Mouse (Mus musculus): ENCODE results near the gene Tfeb.

Tfeb gene

DNA sequence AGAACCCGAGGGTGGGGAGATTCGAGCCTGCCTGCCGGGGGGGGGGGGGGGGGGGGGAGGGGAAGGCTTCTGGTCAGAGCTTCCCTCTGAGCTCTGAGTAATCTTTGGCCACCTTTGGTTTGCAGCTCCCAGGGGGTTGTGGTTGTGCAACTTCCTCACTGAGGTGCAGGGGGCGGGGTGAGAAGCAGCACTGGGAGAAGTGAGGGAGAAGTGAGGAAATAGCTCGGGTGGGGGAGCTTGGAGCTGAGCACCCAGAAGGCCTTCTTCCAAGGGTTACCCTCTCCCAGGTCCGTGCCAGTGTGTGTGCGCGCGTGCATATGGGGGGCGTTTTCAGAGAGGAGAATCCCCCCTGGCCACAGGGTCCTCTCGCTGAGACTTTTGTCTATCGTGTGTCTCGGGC is 17.4 kb downstream of the Tfeb start:
- DNase-seq (ENCODE audit: low spot score) = no peak

DNA sequence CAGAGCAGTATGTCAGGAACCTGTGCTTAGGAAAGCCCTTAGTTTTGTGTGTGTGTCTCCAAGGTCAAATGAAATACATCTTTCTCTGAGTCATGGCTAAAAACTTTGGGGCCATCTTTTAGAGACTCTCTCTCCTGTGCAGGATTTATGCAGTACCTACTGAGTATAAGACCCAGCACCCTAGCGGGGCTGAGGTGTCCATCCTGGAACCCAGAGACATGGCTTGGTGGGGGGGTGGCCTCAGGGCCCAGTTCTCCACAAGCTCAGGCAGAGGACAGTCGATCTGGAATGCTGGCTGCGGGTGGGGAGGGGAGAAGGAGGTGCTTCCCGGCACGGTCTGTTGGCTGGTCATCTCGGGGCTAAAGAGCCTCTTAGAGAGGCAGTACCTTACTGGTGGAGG is 19.5 kb downstream of the Tfeb start:
- no peak for DNase-seq (ENCODE audit: low spot score)

DNA sequence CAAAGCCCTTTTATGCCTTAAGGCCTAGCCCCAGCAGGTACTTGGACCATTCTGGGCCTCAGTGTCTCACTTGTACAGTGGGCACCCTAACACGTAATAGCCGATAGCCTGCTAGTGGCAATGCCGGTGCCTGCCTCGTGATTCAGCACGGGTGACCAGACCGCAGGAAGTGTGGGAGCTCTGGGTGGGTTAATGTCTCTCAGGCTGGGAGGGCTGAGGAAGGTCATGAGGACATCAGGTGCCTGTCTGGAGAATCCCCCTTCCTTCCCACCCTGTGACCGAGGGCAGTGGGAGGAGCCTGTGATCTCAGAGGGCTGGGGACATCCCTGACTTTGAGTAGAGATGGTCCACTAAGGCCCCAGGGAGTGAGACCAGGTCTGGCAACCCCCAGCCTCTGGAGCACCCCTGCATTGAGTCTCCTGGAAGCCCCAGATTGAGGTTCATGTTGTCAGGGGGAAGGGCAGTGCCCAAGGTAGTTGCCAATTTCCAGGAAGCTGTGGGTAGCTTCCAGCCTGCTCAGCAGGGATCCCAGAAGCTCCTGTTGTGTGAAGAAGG is 20.3 kb downstream of the Tfeb start:
- no peak for DNase-seq (ENCODE audit: low spot score)

DNA sequence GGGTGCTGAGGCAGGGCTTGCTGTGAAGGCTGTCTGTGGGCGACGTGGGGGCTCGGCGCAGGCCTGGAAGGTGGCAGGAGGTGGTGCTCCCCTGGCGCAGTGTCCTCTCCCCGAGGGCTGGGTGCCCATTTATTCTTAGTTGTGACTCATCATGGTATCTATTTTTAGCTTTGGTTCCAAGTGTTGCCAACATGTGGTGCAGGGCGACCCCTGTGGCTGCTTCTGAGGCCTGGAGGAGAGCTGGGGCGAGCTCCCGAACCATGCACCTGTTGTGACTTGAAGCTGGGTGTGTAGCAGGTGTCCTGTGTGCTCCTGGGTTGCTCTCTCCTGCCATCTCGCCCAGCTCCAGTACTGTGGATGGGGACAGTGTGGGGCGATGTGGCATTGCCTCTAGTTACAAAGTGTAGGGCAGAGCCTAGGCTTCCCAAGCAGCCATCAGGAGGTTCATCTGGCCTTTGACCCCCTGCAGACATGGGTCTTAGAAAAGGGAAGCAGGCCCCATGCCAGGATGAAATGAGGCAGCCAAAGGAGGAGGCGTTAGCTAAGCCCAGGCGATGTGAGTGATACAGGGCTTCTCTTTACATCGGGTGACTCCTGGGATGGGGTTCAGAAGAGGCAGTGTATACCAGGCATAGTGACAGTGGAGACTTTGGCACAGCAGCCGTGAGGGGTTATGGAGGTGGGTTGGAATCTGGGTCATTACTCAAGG is 23.0 kb downstream of the Tfeb start:
- DNase-seq (ENCODE audit: low spot score) = no peak

DNA sequence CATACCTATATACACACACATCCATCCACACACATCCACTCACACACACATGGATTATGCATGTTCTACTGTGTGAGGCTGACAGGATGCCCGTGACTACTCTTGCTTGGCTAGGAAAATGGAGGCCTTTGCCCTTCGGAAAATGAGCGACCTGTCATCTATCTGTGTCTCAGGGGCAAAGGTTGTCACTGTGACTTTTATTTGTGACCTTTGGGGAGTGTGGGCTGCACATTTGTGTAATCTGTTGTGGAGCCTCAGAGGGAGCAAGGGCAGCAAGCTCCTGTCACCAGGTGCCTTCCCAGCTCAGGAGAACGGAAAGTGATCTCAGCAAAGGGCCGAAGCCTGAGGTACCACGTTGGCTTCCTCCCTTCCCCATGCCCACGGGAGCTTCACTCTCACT is 25.2 kb downstream of the Tfeb start:
- DNase-seq (ENCODE audit: low spot score) = no peak

- no peak for DNase-seq (ENCODE audit: low spot score)
Measured at GRCm38 (mm10) chr17:47762518-47763340, 25.9 kb downstream of the Tfeb start.

GRCm38 (mm10) chr17:47765986-47766385 is 29.2 kb downstream of the Tfeb start:
- no peak for DNase-seq (ENCODE audit: low spot score)

DNA sequence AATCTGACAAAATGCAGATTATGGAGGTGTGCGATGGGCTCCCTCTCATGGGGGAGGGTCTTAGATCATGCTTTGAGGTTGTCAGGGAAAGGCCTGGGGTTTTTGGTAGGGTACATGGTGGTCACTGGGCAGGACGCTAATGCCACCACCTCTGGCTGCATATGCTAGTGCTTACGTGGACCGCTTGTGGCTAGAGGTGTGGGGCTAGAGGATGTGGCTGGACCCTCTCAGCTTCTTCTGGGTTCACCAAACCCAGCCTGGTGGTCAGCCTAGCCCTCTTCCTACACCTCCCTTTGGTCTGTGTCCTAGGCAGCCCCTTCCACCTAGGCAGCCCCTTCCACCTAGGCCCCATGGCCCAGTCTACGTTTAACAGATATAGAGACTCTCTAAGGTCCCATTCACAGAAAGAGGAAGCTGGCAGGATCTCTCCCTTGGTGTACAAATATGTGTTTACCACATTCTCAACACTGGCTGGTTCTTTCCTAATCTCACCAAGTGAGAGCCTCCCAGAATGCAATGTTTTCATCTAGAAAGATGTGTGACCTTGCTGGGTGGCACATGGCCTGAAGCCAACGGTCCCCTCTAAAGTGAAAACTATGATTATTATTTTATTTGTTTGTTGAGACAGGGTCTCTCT is 29.7 kb downstream of the Tfeb start:
- DNase-seq (ENCODE audit: low spot score) = no peak

GRCm38 (mm10) chr17:47767081-47767455 is 30.2 kb downstream of the Tfeb start:
- DNase-seq (ENCODE audit: low spot score) = no peak

GRCm38 (mm10) chr17:47767456-47768141 is 30.8 kb downstream of the Tfeb start:
- DNase-seq (ENCODE audit: low spot score) = no peak

DNA sequence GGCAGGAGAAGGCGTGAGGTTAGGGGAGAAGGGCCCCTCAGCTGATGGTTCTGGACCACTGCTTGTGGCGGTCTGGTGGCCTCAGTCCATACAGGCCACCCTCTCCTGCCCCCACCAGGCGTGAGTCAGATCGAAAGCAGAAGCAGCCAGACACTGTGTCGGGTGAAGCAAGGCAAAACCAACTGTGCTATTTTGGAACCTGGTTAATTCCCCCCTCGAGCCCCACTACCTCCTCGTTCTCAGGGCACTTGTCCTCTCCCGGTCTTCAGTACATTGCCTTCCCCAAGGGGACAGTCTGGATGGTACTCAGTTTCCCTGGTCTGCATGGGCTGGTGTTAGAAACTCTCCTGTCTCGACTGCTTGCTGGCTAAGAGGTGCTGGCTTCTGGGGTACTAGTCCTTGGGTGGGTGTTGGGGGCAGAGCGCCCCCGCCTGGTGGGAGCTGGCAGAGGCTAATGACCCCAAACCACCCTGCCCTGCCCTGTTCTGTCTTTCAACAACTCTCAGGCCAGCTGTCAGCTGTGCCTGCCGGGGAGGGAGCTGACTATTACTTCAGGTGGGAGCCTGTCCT is 32.0 kb downstream of the Tfeb start:
- DNase-seq (ENCODE audit: low spot score) = no peak

GRCm38 (mm10) chr17:47769389-47770299 is 32.8 kb downstream of the Tfeb start:
- DNase-seq (ENCODE audit: low spot score) = no peak

DNA sequence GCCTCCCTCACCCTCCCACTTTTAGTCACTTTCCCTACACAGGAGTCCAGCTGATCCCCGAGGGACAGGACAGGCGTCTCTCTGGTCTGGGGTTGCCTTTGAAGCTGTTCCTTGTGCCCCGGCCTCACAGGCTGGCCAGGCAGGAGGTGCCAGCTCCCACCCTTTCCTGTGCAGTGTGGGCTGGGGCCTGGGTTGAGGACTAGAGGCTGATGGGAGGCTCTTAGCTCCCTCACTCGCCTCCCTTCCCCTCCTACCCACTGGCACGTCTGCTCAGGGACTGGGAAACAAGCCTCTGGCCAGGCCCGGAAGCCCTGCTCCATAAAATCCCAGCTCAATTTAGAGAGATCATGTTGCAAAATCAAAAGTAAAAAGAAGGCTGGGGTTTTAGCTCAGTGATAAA is 36.8 kb downstream of the Tfeb start:
- no peak for DNase-seq (ENCODE audit: low spot score)

DNA sequence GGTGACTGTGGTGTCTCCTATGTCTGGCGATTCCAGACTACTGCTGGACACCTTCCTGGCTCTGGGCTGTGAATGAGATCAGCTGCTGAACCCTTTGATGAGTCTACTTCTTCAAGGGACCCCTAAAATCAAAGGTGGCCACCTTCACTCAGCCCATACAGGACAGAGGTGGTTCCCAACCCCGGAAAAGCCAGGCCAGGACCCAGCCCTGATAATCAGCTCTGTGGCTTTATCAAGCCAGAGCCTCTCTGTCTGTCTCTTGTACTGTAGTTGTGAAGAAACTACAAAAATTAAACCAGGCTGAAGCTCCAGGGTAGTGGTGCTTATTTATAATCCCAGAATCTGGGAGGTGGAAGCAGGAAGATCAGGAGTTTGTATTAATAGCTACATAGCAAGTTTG is 40.3 kb downstream of the Tfeb start:
- no peak for DNase-seq (ENCODE audit: low spot score)

GRCm38 (mm10) chr17:47780470-47780869 is 43.6 kb downstream of the Tfeb start:
- DNase-seq (ENCODE audit: low spot score) = no peak

- DNase-seq (ENCODE audit: low spot score) = no peak
Measured at GRCm38 (mm10) chr17:47782486-47782885, 45.7 kb downstream of the Tfeb start.

DNA sequence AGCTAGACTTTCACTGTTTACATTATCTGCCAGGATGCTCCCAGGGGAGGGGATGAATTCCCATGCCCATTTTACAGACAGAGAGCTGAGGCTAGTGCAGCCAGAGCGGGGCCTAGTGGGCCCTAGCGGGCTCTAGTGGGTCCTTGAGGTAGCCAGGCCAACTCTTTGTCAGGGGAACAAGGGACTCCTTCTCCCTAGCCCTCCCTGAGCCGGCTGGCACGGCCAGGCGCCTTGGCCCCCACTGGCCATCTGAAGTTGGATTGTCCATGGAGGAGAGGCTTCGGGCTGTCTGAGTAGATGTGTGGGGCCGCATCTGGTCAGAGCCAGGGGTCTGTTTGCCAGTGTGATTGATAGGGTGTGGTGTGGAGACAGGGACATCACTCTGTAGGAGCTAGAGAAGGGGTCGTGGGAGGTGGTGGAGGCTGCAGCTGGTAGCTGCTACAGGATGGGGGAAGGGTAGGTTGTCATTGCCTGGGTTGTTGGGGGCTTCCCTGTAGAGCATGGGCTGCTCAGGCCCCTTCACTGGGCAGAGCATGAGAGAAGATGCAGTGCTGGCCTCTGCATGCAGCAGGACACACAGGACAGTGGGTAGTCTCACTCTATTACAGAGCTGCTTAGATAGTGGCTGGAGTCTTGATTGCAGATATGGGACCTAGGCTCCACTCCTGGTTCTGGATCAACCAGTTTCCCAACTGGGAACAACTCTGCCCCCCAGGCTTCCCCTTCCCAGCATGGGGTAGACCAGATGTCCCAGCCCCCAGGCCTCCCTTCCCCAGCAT is 46.8 kb downstream of the Tfeb start:
- DNase-seq (ENCODE audit: low spot score) = no peak

DNA sequence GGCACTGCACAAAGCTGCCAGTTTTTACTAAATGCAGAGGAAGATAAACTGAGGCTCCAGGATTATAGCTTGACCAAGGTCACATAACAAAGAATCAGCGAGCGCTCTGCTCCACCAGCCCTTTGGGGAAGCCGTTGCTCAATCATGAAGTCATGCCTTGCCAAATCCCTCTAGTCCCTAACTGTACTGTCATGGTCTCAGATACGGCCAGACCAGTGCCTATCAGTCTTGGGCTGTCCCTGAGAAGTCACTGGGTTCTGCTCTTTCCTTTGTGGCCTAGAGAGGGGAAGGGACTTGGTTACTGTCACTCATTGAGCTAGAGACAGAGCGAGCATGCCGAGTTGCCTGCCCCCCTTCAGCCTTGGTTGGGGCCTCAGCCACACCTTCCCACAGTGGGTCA is 47.6 kb downstream of the Tfeb start:
- DNase-seq (ENCODE audit: low spot score) = no peak

DNA sequence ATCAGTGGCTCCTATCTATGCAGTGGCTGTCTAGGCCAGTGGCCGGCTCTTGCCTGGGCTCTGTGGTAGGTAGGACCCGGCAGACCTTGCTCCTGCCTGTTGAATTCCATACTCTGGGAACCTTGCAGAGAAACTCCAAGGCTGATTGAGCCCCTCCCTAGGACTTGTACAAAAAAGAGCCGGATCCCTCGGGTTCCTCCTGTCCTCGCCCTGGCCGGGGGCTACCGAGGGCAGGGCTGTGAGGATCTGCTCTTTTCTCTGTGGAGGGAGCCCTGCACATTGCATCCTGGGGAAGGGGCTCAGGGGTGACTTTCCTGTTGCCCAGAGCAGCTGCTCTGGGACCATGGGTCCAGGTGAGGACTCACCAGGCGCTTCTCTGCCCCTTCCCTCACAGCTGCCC is 50.8 kb downstream of the Tfeb start:
- DNase-seq (ENCODE audit: low spot score) = no peak

- DNase-seq (ENCODE audit: low spot score) = no peak
Measured at GRCm38 (mm10) chr17:47788306-47788705, 51.5 kb downstream of the Tfeb start.

All from urinary bladder, postnatal 10 days (tissue).